Mouse (Mus musculus): ENCODE data around the gene Fam207a. TPM values are rescaled to one million over a fixed set of nuclear protein-coding genes. Genes with fewer than 3 reads are reported as not detected.

Gene Fam207a
- total RNA-seq, 2 experiments from 2014 or later, result 6.2 to 6.7 TPM

GRCm38 (mm10) chr10:77502967-77503922 is 12.3 kb downstream of the Fam207a start:
- DNase-seq, result no peak

GRCm38 (mm10) chr10:77500636-77501035 is 14.9 kb downstream of the Fam207a start:
- DNase-seq, result no peak

- DNase-seq, result no peak
Observed at GRCm38 (mm10) chr10:77498254-77498653, 17.3 kb downstream of the Fam207a start.

- DNase-seq, result no peak
Observed at GRCm38 (mm10) chr10:77497185-77497584, 18.4 kb downstream of the Fam207a start.

GRCm38 (mm10) chr10:77492885-77493284 is 22.7 kb downstream of the Fam207a start:
- no peak for DNase-seq

- DNase-seq, result no peak
Observed at GRCm38 (mm10) chr10:77491585-77491984, 24.0 kb downstream of the Fam207a start.

- DNase-seq, result no peak
Observed at GRCm38 (mm10) chr10:77488168-77488567, 27.4 kb downstream of the Fam207a start.

- DNase-seq, result no peak
Observed at GRCm38 (mm10) chr10:77485786-77486185, 29.8 kb downstream of the Fam207a start.

GRCm38 (mm10) chr10:77484205-77484935 is 31.2 kb downstream of the Fam207a start:
- DNase-seq, result peak; percentile 53

GRCm38 (mm10) chr10:77481814-77482213 is 33.8 kb downstream of the Fam207a start:
- no peak for DNase-seq

GRCm38 (mm10) chr10:77479972-77480371 is 35.6 kb downstream of the Fam207a start:
- no peak for DNase-seq

GRCm38 (mm10) chr10:77476907-77477306 is 38.7 kb downstream of the Fam207a start:
- no peak for DNase-seq

- DNase-seq, result no peak
Observed at GRCm38 (mm10) chr10:77472188-77472587, 43.4 kb downstream of the Fam207a start.

- no peak for DNase-seq
Observed at GRCm38 (mm10) chr10:77471512-77471911, 44.1 kb downstream of the Fam207a start.

GRCm38 (mm10) chr10:77470763-77471162 is 44.8 kb downstream of the Fam207a start:
- DNase-seq, result peak; percentile 83

GRCm38 (mm10) chr10:77468675-77469074 is 46.9 kb downstream of the Fam207a start:
- no peak for DNase-seq

GRCm38 (mm10) chr10:77467407-77467806 is 48.2 kb downstream of the Fam207a start:
- DNase-seq, result no peak

GRCm38 (mm10) chr10:77465902-77466301 is 49.7 kb downstream of the Fam207a start:
- no peak for DNase-seq

- DNase-seq, result no peak
Observed at GRCm38 (mm10) chr10:77464181-77464936, 51.2 kb downstream of the Fam207a start.

GRCm38 (mm10) chr10:77461161-77461560 is 54.4 kb downstream of the Fam207a start:
- DNase-seq, result no peak

GRCm38 (mm10) chr10:77457701-77458100 is 57.9 kb downstream of the Fam207a start:
- DNase-seq, result no peak

- DNase-seq, result peak; percentile 62
Observed at GRCm38 (mm10) chr10:77456507-77456906, 59.1 kb downstream of the Fam207a start.

All from gastrocnemius, postnatal 25 days (tissue).